Mouse (Mus musculus): ENCODE data around the gene Olfr508.
"Not testable (repeated sequence)": the region's sequence is repeated elsewhere in the genome, so short reads cannot be mapped to it uniquely, and the experiment has no call there.

The Olfr508 gene

GRCm38 (mm10) chr7:108629694-108630093 lies at the start of gene Olfr508:
Gene Olfr508 (plus strand): TSS chr7:108629994.
- no peak for DNase-seq (ENCODE audit: low spot score in 2 of 2)

GRCm38 (mm10) chr7:108589797-108590196 lies 40.0 kb upstream of the Olfr508 start:
- DNase-seq (ENCODE audit: low spot score in 2 of 2), result no peak

GRCm38 (mm10) chr7:108601916-108602315 lies 27.9 kb upstream of the Olfr508 start:
- DNase-seq (ENCODE audit: low spot score in 2 of 2), result not testable (repeated sequence)

DNA sequence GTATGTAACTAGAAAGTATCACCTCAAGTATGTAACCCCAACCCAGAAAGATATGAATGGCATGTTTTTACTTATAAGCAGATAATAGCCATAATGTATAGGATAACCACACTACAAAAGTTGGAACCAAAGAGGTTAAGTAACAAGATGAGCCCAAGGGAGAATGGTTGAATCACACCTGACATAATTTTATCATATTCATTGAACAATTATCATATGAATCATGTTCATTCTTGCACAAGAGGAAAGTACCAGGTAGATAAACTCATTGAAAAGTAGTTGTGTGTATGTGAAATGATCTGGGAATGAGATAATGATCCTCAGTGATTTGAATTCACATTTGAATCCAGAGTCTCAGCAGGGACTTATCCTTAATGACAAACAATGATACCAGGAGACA lies 19.3 kb upstream of the Olfr508 start, which contains the start of gene Olfr506:
Olfr506 (plus strand) TSS at position 301 of the 400 bp plus-strand sequence.
- no peak for DNase-seq (ENCODE audit: low spot score in 2 of 2)

GRCm38 (mm10) chr7:108614110-108614509 lies 15.7 kb upstream of the Olfr508 start:
- DNase-seq (ENCODE audit: low spot score in 2 of 2), result no peak

DNA sequence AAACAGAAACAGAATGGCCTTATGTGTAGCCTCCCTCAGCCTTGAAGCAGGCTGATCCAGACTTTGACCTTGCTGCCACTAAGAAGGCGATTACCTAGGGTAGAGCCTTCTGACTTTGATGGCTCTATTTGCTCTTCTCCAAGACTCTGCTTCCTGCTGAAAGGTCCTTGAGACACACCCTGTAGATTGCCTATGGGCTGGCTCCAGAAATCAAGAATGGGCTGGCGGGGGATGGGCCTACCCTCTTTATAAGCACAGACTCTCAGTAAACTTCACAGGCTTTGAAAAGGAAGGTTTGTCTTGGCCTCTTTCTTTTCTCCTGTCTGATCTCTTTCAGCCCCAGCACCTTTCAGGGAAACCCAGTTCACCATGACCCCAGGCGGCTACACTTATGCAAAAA lies 13.0 kb upstream of the Olfr508 start:
- not testable (repeated sequence) for DNase-seq (ENCODE audit: low spot score in 2 of 2)

DNA sequence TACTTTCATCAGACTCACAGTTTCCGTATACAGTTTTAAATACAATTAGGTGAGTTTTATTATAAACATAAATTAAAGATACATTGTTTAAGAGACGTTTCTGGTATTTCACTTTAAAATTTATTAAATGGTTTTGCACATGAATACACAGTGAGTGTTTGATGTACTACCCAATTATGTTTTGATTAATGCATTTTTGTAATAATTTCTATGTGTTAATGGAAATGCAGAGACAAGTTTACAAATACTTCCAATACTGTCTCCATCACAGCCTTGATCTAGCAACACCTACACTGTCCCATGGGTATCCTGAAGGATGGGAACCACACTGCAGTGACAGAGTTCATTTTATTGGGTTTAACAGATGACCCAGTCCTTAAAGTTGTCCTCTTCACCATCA lies 8.3 kb upstream of the Olfr508 start, which contains the start of gene Olfr507:
Olfr507 (plus strand) TSS at position 301 of the 400 bp plus-strand sequence.
- DNase-seq (ENCODE audit: low spot score in 2 of 2), result no peak

- no peak for DNase-seq (ENCODE audit: low spot score in 2 of 2)
Measured at GRCm38 (mm10) chr7:108651806-108652205, 22.0 kb downstream of the Olfr508 start, which contains the start of gene Olfr509. Gene Olfr509 (minus strand): TSS chr7:108651906.

- DNase-seq (ENCODE audit: low spot score in 2 of 2), result no peak
Measured at GRCm38 (mm10) chr7:108662419-108662818, 32.6 kb downstream of the Olfr508 start.

- DNase-seq (ENCODE audit: low spot score in 2 of 2), result no peak
Measured at GRCm38 (mm10) chr7:108666118-108666517, 36.3 kb downstream of the Olfr508 start, which contains the start of gene Olfr510. Gene Olfr510 (plus strand): TSS chr7:108666418.

DNA sequence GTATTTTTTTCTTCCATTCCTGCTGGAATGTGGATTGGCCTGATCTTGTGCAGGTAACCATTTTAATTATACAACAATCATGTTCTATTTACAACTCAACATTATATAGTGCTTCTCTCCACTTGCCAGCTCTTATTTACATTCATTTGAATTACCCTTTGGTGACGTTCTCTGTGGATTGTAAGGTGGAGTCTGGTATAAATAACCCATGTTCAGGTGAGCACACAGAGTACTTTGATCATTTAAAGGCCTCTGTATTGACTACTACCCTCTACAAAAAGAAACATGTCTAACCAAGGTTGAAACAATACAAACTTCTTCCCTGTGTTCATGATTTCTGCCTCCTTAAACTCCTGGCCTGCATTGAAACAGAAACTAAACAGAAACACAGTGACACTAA lies 41.3 kb downstream of the Olfr508 start:
- DNase-seq (ENCODE audit: low spot score in 2 of 2), result no peak

DNA sequence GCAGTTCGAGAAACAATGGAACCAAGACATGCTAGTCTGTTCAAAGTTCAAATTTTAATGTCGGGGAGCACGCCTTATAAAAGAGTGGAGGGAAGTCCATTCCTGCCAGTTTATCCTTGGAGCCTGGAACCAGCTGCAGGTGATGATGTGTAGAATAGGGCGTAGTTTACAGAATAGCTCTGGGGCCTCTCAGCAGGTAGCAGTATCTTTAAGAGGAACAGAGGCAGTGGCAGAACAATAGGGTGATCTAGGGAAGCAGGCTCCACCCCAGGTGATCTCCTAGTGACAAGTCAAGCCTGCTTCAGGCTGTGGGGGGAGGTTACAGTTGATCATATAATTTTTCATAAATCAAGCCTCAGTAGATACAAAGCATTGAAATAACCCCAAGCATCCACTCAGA lies 49.1 kb downstream of the Olfr508 start:
- no peak for DNase-seq (ENCODE audit: low spot score in 2 of 2)
